Mouse (Mus musculus) liver, postnatal 0 days (tissue): Measurements from ENCODE around the gene Wdr4.

Experiments used
- CTCF ChIP-seq: sonication (generic); IDR thresholded peaks from 2 replicates; pipeline ENCODE4 v1.5.1; 2016; ENCODE audit warnings: antibody characterized with exemption, low read depth
- EP300 ChIP-seq: IDR thresholded peaks from 2 replicates; pipeline ENCODE4 v1.6.1; 2016; ENCODE audit warnings: antibody characterized with exemption, low read depth, mild to moderate bottlenecking

DNA sequence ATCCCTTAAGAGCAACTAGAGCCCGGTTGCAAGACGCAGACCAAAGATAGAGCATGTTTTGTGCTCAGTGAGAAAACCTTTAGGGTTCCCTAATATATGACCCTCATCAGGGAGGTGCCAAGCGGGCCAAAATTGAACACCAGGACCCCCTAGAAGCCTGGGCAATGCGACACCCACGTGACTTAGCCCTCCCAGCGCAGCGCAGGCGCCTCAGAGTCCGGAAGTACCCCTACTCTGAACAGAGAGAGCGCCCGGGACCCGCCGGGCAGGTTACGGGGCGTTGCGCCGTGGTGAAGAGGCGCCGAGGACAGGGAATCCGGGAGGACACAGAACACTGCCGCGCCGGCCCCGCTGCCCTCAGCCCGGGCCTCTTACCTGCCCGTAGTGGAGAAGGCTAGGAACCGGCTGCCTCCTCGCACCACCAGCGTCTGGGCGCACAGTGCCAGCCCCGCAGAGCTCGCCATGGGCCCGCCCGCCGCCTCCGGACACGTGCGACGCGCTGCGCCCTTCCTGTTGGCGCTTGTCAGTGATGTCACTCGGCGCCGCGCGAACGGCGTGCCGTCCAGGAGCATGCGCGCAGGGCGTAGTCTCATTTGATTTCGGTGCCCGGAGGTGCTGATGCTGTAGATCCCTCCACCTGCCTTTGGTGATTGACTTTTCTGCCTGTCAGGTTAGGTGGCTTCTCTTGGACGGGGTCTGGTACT, 7.8 kb downstream of the Wdr4 start:
- TF ChIP-seq CTCF, result no peak
- TF ChIP-seq EP300, result no peak
